Mouse (Mus musculus) effector memory CD4-positive, alpha-beta T cell, adult 7 months (primary cell): ENCODE results near the gene Srcin1. TPM values are rescaled to one million over a fixed set of nuclear protein-coding genes. Genes with fewer than 3 reads are reported as not detected.

ENCODE experiments used
- polyA plus RNA-seq: library from polyadenylated mRNA; unstranded; fragments of 100-300 nt; shearing (Covaris generic); gene quantifications from one replicate; pipeline ENCODE4 v1.2.1, GENCODE M21; 2017

Srcin1 gene
- not detected for polyA plus RNA-seq

GRCm38 (mm10) chr11:97576136-97576906 lies at the start of gene Srcin1:
Gene Srcin1 (minus strand): TSS chr11:97576186.

GRCm38 (mm10) chr11:97499865-97500719 lies 75.9 kb downstream of the Srcin1 start, which contains the start of gene 4933428G20Rik:
Gene 4933428G20Rik (minus strand): TSS chr11:97500340.

Other genes with a start within 250 kb of the Srcin1 start
- gene Gpr179, start 224.1 kb downstream of the Srcin1 start, polyA plus RNA-seq, result 0.88 TPM
- 2.5 TPM for gene Socs7, start 213.6 kb downstream of the Srcin1 start, polyA plus RNA-seq
- not detected for gene Arhgap23, start 160.7 kb downstream of the Srcin1 start, polyA plus RNA-seq
- not detected for gene 4933428G20Rik, start 75.8 kb downstream of the Srcin1 start, polyA plus RNA-seq
- gene Epop, start 53.5 kb upstream of the Srcin1 start, polyA plus RNA-seq, result 17.6 TPM
- gene Mllt6, start 87.2 kb upstream of the Srcin1 start, polyA plus RNA-seq, result 4.9 TPM
- gene Cisd3, start 109.6 kb upstream of the Srcin1 start, polyA plus RNA-seq, result 53.1 TPM
- gene Pcgf2, start 124.3 kb upstream of the Srcin1 start, polyA plus RNA-seq, result 3.0 TPM
- gene Psmb3, start 127.2 kb upstream of the Srcin1 start, polyA plus RNA-seq, result 303 TPM
- 1.9 TPM for gene Pip4k2b, start 168.5 kb upstream of the Srcin1 start, polyA plus RNA-seq
- gene Cwc25, start 190.4 kb upstream of the Srcin1 start, polyA plus RNA-seq, result 66.2 TPM
- gene 1700001P01Rik, start 199.7 kb upstream of the Srcin1 start, polyA plus RNA-seq, result not detected
- 463 TPM for gene Rpl23, start 206.3 kb upstream of the Srcin1 start, polyA plus RNA-seq
- gene Lasp1, start 222.8 kb upstream of the Srcin1 start, polyA plus RNA-seq, result 124 TPM